Mouse (Mus musculus) T-helper 2 cell (primary cell): ENCODE measurements around the gene Pan2.

Experiments used
- in situ Hi-C: fragments of 300-600 bp; cut with MboI, MseI; formaldehyde crosslinking; loops from one replicate; pipeline ENCODE4 v1.15.1; 2025; ENCODE audit warnings: high pct_unique_total_duplicates

Pan2 gene

DNA sequence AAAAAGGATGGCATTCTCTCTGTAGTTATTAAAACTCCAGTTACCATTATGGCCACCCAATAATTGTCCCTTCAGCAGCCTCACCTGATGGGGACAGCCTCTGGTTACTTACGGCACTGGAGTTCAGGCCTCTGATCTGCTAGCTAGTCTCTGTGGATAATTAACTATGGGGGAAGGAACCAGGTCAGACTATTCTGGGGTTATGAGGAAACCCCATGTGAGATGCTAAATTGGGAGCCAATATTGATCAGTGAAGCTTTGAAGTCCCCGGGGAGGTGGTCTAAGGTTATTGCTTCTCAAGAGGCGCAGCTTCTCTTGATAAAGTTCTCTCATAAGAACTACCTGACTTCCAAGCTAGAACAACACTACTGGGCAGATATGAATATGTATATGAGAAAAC, 33.1 kb downstream of the Pan2 start:
- in situ Hi-C loops, result no loop called here

DNA sequence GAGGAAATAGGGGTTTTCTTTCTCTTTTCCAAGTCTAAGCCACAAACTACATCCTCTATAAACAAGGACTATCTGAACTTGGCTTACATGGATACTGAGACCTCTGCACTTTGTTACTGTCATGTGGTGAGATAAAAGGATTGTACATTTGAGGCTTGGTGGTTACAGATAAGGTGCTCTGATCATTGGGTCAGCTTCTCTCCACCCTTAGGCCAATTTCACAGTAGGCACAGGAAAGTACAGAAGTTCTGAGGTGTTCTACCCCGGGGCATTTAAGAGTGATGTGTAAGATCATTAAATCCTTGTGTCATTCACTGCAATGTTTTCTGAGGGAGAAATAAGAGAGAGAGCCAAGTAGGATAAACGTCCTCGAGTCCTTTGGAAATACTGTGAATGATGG, 33.5 kb downstream of the Pan2 start:
- in situ Hi-C loops, result no loop called here

DNA sequence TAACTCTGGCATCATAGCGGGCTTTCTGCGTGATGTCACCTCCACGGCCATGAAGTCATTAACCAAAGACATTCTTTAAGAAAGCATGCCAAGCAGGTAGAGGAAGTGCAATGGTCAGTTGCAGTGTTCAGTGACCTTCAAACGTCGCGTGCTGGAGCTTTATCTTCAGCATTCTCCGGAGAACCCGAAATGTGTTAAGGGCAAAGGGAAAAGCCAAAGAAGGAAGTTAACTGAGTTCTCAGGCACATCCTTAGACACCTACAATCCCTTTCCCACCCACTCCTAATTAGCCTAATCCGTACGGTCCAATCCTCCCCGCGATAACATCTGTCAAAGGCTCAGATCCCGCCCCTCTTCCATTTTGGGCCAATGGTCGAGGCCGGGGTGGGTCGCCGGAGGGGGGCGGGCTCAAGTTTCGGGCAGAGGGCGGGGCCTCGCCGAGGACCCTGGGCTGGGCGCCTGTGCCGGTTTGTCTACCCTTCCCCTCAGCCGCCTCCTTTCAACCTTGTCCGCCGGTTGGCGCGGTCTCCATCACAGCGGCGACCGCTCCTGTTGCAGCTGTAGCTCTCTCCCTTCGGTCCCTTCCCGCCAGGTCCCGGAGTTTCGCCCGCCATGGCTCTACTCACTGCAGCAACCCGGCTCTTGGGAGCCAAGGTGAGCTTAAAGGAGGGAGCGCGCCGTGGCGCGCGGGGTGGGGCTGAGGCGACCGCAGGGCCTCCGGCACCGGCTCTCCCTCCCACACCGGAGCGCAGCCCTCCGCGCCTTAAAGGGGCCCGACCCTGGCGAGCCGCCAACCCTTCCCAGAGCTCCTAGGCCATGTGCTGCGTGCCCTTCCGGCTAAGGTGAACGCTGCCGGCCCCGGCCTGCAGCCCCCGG, 34.4 kb downstream of the Pan2 start, which contains the start of gene Cs:
Cs (plus strand) TSS at position 429 of the 876 bp plus-strand sequence.
- in situ Hi-C loops, result no loop called here

GRCm38 (mm10) chr10:128338415-128338814, 35.3 kb downstream of the Pan2 start:
- in situ Hi-C loops, result no loop called here

- in situ Hi-C loops, result no loop called here
Measured at GRCm38 (mm10) chr10:128338948-128339347, 35.8 kb downstream of the Pan2 start.

- in situ Hi-C loops, result no loop called here
Measured at GRCm38 (mm10) chr10:128340257-128340656, 37.1 kb downstream of the Pan2 start.

DNA sequence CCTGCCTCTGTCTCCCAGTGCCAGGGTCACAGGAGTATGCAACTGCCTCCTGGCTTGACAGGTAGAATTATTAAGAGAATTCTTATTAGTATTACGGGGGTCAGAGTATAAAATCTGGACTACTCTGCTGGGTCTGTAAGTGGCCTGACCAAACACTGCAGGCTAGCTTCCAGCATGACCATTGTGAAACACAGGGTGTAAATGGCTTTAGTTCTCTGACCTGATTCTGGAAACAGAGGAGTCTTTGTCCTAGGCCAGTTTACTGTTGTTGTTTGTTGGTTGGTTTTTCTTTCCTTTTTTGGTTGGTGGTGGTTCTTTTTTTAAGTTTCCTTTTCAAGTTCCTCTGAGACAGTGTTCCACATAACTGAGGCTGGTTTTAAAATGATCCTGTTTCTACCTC, 40.3 kb downstream of the Pan2 start:
- in situ Hi-C loops, result no loop called here

DNA sequence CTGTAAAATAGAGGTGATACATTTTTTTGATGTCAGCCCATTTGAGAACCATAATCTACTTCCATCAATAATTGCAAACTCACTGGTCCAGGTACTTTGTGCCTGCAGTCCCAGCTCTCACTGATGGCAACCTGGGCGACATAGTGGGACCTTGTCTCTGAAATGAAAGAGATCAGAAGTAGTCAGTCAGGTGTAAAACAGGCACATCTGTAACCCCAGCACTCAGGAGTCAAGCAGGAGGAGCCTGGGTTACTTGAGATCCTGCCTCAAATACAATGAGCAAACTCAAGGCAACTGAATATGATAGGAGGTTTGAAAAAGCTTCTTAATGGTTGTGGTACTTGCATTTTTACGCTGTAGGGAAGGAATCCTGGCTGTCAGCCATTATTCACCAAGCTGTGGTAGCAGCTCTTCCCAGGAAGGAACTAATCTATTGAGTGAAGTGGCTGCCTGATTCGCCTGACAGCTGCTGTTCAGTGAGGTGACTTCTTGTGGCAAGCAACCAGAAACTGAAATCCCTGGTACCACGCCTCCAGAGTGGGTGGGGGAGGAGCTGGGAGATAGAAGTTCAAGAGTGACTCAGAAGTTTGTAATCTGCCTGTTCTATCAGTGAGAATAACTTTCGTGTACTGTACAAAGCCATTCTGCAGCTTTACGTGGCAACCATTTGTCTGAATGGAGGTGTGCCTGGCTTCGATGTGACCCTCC, 41.6 kb downstream of the Pan2 start:
- in situ Hi-C loops, result no loop called here

GRCm38 (mm10) chr10:128347541-128347940, 44.4 kb downstream of the Pan2 start:
- in situ Hi-C loops, result no loop called here

- in situ Hi-C loops, result no loop called here
Measured at GRCm38 (mm10) chr10:128358796-128359195, 55.7 kb downstream of the Pan2 start.

DNA sequence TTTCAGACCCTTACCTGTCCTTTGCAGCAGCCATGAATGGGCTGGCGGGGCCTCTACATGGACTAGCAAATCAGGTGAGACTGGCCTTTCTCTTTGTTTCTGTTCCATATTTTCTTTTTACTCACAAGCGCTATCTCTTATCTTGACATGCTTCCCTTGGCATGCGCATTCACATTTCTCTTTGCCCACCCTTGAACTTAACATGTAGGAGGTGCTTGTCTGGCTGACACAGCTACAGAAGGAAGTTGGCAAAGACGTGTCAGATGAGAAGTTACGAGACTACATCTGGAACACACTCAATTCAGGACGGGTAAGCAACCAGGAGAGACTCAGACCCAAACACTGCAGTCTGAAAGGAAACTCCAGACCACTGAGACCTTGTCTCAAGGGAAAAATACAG, 56.1 kb downstream of the Pan2 start:
- in situ Hi-C loops, result no loop called here

- in situ Hi-C loops, result no loop called here
Measured at GRCm38 (mm10) chr10:128361836-128362235, 58.7 kb downstream of the Pan2 start.

- in situ Hi-C loops, result no loop called here
Measured at GRCm38 (mm10) chr10:128362568-128362967, 59.4 kb downstream of the Pan2 start.

DNA sequence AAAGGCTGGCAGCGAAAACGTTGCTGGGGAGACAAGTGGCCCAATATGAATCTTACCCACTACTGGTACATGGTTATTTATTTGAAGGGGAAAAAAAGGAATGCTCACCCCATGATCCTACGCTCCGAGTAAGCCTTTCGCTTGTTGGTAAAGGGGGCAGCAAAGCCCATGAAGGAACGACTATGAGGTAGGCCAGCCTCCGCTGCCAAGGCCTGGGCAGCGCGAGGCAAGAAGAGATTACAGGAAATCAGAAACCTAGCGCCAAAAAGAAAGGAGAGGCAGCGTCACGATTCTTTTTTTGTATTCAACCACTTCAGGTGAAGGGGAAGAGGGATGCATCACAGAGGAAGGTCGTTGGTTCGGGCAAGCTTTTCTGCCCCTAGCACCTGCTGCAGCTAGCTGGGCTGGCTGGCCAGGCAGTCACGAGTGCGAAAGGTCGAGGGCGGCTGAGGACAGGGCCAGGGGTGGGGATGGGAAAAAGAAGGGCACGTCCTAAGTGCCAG, 64.8 kb downstream of the Pan2 start:
- in situ Hi-C loops, result no loop called here

DNA sequence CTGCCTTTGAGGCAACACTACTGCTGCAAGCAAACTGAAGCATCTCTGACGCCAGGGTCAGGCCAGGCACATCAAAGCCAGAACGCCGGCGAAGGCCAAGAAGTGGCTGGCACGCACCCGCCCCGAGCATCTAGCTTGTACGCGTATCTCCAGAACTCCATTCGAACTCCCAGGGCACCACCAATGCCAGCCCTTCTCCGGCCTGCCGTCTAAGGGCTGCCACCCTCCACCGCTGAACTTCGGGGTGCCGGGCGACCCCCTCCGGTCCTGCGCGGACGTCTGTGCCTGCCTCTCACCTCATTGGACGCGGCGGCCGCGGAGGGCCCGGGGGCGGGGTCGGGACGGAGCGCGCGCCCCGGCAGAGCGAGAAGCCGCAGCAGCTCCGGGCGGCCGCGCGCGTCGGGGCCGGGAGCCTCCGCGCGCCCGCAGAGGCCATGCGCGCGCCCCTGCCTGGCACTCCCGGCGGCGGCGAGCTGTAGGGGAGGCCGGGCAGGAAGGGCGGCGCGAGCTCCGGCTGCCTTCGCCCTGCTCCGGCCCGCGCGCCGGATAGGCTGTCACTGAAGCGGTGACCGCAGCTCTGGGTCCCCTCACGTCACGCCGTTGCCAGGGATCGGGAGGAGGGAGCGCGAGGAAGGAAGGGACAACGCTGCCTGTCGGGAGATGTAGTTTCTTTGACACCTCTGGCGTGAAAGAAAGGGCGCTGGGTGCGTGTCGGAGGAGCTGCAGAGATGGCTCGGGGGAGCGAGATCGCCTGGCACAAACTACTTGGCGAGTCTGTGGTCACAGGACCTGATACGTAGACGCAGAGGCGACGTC, 65.5 kb downstream of the Pan2 start, which contains the start of gene Coq10a:
Coq10a (minus strand) TSS at position 596 of the 816 bp plus-strand sequence.
- in situ Hi-C loops, result no loop called here

DNA sequence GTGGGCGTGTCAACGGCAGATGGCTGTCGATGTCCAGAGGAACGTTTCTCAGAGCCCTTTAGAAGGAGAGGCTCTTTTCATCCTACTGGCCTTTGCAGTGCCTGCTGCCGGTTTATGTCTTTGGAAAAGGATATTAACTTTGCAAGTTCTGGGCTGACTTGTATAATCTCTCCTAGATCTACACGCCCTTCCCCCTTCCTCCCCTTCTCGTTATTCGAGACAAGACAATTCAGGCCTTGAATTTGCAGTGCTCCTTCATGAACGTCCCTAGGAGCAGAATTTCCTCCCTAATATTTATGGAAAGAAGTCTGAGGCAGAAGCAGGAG, 66.0 kb downstream of the Pan2 start:
- in situ Hi-C loops, result no loop called here

DNA sequence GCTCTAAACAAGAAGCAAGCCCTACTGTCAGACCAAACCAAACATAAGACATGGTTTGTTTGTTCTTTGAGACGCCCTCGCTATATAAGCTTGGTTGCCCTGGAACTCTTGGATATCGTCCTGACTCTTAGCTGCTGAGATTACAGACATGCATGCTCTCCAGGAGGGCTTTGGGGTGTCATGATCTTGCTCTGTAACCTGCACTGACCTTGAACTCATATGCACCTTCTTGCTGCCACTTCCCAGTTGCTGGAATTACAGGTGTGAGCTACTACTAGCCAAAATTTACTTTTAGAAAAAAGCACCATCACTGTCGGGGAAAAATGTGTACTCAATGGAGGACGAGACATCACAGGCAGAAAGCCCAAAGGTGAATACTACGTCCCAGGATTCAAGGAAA, 66.5 kb downstream of the Pan2 start:
- in situ Hi-C loops, result no loop called here

DNA sequence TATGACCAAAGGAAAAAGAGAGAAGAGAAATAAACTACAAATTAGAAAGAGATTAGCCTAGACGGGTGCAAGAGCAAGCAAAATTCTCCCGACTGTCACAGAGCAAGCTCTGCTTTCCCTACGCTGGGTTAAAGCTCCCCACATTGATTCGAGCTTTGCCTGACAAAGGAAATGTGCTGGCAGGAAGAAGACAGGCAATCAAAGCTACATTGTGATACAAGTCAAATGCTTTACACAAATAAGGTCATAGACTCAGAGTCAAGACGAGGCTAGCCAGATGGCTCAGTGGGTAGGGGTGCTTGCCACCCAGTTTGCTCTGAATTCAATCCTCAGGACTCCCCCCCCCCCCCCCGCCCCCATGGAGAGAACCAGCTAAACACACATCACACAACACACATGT, 66.9 kb downstream of the Pan2 start:
- in situ Hi-C loops, result loop anchor here (10.0 kb wide), 1 partner anchor 1295 kb away; the partner anchor contains the start of genes Agap2 and Tspan31

DNA sequence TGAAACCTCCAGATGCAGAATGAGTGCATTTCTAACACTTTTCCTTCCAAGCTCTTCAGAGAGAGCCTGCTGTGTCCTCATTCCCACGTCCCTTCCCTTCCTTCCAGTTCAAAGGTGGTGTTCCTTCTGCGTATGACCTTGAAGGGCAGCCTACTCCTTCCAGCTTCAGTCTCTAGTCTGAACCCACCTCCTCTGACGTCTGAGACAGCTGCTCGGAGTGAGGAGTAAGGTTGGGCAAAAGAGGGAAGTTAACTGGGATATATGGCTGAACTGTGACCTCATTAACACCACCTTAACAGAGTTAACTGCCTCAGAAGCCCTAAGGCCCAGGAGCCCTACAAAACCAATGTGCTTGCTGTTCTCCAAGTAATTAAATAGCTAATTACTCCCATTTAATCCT, 67.5 kb downstream of the Pan2 start:
- in situ Hi-C loops, result loop anchor here (10.0 kb wide), 1 partner anchor 1296 kb away; the partner anchor contains the start of genes Agap2 and Tspan31
